Mouse (Mus musculus) ES-Bruce4 (cell line): ENCODE data around the gene Krba1.

Source experiments
- CTCF ChIP-seq: IDR thresholded peaks from one replicate; pipeline ENCODE4 v1.8.1; 2011; ENCODE audit warnings: low read depth, low read length
- POLR2A ChIP-seq: IDR thresholded peaks from one replicate; pipeline ENCODE4 v1.8.1; 2011; ENCODE audit warnings: low read length; ENCODE audit not compliant: insufficient read depth

DNA sequence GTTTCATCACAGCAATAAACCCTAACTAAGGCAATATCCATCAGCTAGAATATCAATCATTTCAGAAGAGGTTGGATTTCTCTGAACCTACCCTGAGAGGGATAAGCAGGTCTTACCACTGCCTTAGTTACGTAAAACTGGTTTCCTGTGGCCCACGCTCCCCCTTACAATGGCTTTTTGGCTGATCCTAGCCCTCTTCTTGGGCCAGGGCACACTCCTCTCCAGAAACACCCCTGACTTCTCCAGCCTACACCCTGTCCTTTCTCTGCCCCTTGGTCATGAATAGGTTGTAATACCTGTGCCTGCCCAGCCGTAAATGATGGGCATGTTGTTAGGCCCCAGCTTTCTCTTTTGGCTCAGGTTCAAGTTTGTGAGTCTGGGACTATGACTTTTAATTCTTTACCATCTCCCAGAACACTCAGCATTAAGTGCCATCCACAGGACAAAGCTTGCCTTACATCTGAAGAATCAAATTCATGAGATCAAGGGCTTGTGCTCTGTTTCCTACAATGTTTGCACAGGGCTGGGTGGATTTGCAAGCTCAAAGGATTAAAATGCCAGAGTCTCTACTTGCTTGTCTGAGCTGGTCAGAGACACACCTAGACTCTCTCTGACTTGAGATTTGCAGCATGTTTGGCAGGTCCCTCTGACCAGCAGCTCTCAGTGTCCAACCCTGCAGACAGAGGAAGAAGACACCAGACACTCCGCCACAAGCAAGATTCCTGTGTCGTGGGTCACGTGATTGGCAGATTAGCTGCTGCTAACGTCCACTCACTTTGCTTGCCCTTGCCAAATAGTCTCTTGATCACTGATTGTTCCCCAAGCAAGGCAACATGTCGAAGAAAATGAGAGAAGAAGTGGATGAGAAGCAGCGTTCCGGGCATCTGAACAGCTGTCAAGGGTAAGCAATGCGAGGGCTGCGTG, 37.8 kb downstream of the Krba1 start:
- no peak for TF ChIP-seq POLR2A
- no peak for TF ChIP-seq CTCF
